Mouse (Mus musculus) brain, embryonic 14.5 days (tissue): ENCODE measurements around the gene Kansl1l.

Experiments
- CTCF ChIP-seq: fragments of 200-500 bp; IDR thresholded peaks from 2 replicates; pipeline ENCODE4 v1.5.1; 2012; ENCODE audit warnings: inconsistent platforms, mild to moderate bottlenecking, moderate library complexity, borderline replicate concordance; ENCODE audit not compliant: insufficient read depth, insufficient read length; ENCODE audit errors: extremely low read depth
- POLR2A ChIP-seq: fragments of 200-500 bp; IDR thresholded peaks from 2 replicates; pipeline ENCODE4 v1.6.1; 2012; ENCODE audit warnings: mild to moderate bottlenecking, inconsistent platforms, borderline replicate concordance; ENCODE audit not compliant: poor library complexity, insufficient read depth, insufficient read length, severe bottlenecking; ENCODE audit errors: extremely low read depth

- TF ChIP-seq POLR2A (no peak), CTCF (no peak)
Observed at GRCm38 (mm10) chr1:66806821-66807220, 10.5 kb downstream of the Kansl1l start.
